Mouse (Mus musculus) kidney, postnatal 10 days (tissue): ENCODE measurements at regions not wholly inside any gene's neighbourhood (a gene's known extent, or its start where the extent isn't known, plus 50 kb on each side); places are given as distances from the start of the nearest gene placed in this dataset.
"Not testable (repeated sequence)": the region's sequence is repeated elsewhere in the genome, so short reads cannot be mapped to it uniquely, and the experiment has no call there.

ENCODE experiments used
- DNase-seq: peaks from one replicate; pipeline ENCODE4 v3.0.0; 2021; ENCODE audit warnings: mixed read lengths

DNA sequence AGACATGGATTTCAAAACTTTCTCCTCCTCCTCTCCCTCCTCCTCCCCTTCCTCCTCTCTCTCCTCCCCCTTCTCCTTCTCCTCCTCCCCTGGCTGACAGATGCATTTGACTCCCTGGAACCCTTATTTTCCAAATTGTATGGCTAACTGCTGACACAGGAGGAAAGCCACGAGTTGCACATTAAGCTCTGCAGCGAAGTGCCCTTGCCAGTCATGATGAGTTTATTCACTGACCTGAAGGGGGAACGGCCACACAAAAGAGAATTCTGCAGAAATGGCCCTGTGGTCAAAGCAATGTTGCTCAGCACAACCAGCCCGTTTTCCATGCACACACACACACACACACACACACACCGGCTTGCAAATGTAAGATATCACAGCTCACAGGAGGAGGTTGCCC, 112.6 kb downstream of the Tomm20 start:
- peak; percentile 62 for DNase-seq

- DNase-seq: peak; percentile 68
These were observed 113.3 kb downstream of the Tomm20 start for GRCm38 (mm10) chr8:126832163-126832978.

DNA sequence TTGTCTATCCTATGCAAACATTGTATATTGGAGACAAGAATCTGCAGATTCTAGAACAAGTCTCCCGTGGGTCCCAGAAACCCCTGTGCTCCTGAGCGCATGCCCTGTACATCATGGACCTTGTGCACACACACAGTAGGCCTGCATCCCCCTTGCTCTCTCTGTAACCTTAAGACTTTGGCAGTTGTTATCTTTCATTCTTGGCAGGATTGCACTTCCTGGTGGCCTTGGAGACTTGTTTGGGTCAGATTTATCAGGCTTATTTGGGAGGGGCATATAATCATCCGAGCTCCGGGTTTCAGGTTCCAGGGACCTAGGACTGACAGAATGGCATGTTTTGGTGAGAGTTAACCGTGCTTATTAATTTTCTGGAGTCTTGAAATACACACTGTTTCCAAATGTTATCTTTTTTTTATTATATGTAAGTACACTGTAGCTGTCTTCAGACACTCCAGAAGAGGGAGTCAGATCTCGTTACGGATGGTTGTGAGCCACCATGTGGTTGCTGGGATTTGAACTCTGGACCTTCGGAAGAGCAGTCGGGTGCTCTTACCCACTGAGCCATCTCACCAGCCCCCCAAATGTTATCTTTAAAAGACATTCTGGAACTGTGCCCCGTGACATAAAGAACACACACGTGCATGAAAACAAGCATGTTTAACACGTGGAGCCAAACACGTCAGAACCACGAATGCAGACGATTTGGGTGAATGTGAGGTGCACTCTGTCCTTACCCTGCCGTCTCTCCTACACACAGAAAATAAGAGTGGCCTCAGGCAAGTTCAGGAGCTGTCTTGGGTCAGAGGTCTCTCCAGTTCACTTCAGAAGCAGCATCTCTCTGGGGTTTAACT, 114.1 kb downstream of the Tomm20 start:
- no peak for DNase-seq

DNA sequence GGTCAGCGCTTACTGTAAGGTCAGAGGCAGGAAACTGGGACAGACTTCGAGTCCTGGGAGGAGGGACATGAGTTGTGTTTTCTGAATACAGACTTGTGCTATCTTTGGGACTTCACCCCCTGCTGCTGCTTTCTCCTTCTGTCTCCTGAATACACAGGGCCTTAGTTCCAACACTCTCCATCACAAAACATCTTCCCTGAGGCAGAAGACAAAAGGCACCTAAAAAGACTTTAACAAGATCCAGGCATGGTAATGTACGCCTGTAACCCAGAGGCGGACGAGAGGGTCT, 115.5 kb downstream of the Tomm20 start:
- no peak for DNase-seq

DNA sequence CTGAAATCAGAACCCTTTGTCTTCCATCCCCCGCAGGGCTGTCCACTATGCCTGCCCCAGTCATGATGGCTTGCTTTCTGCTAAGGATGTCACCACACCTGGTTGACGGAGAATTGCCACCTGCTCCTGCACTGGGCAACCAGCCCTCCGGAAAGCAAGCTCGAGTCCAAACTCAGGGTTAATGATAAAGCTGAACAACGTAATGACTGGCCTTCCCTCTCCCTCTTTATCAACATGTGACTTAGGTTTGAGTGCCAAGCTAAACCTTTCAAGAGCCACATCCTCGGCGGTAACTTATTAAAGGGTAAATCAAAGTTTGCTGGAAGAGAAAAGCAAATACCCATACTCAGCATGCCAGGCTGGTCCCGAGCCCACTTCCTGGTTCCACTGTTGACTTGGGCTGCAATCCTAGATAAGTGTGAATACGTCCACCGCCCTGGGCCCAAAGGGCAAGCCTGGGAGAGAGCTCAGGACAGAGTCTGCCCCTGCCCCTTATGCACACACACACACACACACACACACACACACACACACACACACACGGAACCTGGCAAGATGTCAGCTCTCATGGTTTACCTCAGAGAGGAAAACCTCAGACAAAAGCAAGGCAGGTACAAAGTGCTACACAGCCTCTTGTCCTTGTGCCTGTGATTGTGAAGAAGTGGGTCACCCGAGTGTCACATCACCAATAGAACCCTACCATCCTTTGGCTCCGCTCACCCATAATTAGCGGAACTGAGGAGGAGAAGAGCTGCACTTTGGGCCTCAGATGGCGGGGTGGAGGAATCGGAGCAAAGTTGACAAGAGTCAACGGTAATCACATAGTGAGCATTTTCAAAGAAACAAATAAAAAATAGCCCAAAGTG, 116.0 kb downstream of the Tomm20 start:
- peak; percentile 82 for DNase-seq

- peak; percentile 85 for DNase-seq
These were observed 117.8 kb downstream of the Tomm20 start for GRCm38 (mm10) chr8:126827681-126828383.

GRCm38 (mm10) chr8:126826328-126827285, 119.0 kb downstream of the Tomm20 start:
- peak; percentile 90 for DNase-seq

DNA sequence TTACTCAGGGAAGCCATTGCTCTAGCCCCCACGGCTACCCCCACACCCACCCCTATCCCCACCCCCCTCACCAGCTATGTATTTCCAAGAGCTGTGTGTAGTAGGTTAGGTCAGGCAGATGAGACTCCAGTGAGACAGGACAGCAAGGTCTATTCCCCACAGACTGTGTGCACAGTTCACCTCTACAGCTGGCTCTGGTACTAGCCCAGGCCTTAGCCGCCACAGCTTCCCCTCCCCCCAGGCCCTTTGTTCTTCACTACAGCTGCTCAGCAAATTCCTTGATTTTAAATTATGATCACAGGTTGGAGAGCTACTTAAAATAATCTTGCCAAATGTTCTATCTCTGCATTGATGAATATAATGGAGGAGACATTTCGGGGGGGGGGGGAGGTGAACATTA, 119.8 kb downstream of the Tomm20 start:
- DNase-seq: peak; percentile 90

- peak; percentile 80 for DNase-seq
These were observed 121.0 kb downstream of the Tomm20 start for GRCm38 (mm10) chr8:126824575-126825208.

- DNase-seq: no peak
These were observed 123.4 kb downstream of the Tomm20 start for GRCm38 (mm10) chr8:126822269-126822668.

- no peak for DNase-seq
These were observed 124.4 kb downstream of the Tomm20 start for GRCm38 (mm10) chr8:126821279-126821678.

GRCm38 (mm10) chr8:126820502-126820901, 125.1 kb downstream of the Tomm20 start:
- no peak for DNase-seq

DNA sequence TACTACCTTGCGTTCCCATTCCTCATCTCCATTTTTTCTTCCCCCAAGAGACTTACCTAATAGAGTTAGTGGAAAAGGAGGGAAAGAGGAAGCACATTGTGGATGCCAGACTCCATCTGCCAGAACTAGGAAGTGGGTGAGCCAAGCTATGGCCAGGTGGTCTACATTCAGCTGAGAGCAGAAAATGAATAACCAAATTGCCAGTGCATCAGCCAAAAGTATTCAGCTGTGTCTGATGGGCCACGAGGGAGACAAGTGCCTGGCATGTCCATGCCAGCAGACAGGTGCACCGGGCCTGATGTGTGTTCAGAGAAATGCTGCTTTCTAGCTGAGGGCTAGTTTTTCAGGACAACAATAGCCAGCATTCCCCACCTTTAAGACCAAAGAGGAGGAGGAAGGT, 126.4 kb downstream of the Tomm20 start:
- no peak for DNase-seq

DNA sequence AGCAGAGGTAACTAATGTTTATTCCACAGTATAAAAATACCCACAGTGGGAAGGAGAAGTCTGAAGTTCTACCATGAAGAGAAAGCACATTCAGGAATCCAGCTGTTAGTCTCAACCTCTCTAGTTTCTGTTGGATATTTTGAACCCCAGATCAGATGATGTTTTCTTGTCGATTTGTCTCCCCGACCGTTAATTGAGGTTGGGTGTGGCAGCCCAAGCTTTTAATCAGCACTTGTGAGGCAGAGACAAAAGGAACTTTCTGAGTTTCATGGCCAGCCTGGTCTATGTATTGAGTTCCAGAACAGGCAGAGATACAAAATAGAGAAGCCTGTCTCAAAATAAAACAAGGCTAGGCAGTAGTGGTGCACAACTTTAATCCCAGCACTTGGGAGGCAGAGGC, 129.5 kb downstream of the Tomm20 start:
- DNase-seq: no peak

GRCm38 (mm10) chr8:126814427-126814826, 131.2 kb downstream of the Tomm20 start:
- no peak for DNase-seq

GRCm38 (mm10) chr8:126813621-126814020, 132.0 kb downstream of the Tomm20 start:
- DNase-seq: no peak

DNA sequence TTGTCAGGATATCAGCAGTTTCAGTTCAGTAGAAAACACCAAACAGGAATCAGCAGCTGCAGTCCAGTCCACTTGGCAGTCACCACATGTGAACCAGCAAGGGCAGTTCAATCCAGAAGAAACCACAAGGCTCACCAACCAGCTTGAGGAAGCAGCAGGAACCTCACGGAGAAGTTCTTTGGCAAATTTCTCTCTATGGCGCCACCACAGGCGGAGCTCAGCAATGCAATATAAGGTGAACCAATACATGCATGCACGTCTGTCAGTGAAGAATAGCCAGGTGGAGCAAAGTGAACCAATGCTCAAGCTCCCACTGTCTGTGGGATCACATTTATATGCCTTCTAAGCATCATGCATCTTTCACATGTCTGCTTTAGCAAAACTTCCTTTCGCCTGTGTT, 132.9 kb downstream of the Tomm20 start:
- no peak for DNase-seq

DNA sequence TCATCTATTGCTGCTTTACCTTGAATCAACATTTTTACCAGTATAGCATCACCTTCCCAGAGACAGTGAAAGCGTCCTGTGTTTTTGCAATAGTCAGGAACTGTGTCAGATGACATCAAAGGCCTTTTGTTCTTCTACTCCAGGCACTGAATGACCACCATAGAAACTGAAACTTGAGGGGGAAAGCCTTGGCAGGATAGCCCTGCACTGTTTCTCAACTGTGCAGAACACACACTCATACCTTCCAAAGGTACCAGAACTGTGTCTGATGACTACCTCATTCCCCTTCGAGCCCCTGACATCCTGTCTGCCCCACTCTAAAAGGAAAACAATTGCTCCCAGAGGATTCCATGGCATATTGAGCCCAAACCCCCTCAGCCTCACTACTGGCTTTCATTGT, 134.3 kb downstream of the Tomm20 start:
- not testable (repeated sequence) for DNase-seq

- no peak for DNase-seq
These were observed 135.1 kb downstream of the Tomm20 start for GRCm38 (mm10) chr8:126810516-126810915.

DNA sequence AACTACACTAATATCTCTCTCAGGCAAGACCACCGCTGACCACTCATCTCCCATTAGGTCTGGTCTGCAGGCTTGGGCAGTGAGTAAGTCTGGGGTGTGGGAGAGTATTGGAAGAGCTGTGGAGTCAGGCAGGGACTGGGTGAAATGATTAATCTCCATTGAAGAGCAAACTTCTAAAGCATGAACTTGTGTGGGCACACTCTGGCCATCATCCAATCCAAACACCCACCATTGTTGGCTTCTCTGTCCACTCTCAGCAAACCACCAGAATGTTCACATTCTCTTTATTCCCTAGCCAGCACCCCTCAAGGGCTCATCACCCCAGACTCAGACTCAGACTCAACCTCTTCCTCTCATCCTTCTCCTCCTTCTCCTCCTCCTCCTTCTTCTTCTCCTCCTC, 136.3 kb downstream of the Tomm20 start:
- DNase-seq: no peak

DNA sequence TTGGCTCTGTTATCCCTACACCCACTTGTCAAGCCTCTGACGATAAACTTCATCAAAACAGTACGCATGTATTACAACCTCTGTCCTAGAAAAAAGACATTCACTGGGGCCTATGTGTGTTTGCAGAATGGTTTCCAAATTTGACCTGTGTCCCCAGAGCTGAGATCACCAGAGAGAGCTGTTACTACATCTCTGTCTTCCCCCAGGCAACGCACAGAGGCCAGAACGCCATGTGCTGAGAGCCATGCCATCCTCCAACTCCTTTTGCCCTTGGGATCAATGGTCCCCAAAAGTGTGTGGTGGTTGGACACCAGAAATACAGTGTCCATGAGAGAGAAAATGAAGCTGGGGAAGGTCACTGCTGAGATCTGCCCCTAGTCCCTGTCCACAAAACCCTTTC, 137.1 kb downstream of the Tomm20 start:
- DNase-seq: no peak
